Mouse (Mus musculus): ENCODE data around the gene Cfd. TPM values are rescaled to one million over a fixed set of nuclear protein-coding genes. Genes with fewer than 3 reads are reported as not detected.

Gene Cfd
- polyA plus RNA-seq, 2 experiments = 0.29 TPM; not detected in 1

DNA sequence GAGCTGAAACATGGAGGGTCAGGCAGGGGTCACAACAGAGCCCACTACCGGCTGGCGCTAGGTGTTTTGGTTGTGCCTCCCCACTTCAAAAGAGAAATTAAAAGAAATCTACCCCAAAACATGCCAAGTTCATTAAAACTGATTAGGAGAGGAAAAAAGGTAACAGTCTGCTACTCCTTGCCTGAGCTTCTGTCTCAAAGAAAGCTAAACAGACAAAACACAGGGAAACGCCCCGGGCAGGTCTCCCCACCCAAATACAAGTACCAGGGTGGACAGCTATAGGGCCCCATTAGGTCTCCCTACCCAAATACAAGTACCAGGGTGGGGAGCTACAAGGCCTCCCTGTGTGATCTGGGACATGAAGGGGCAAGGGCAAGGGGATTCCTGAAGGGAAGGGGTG is 19.9 kb downstream of the Cfd start, which contains the start of gene Gm26602:
Gene Gm26602 (plus strand): TSS at position 301 of the 400 bp plus-strand sequence.
- Histone ChIP-seq H3K9ac (replicated peaks) (no peak within 1 kb of the TSS), H3K4me2 (ENCODE audit: low read depth) (no peak within 1 kb of the TSS), H3K27me3 (ENCODE audit: control insufficient read depth, insufficient read depth, low read length) (no peaks in the 10 kb centered on the region), H3K4me1 (replicated peaks; ENCODE audit: control insufficient read depth in 2 of 2, insufficient read depth in 2 of 2, low read length in 1 of 2) (peaks cover 23 to 28% of the 10 kb centered on the region in 2 experiments), H3K27ac (peak within 1 kb of the TSS; percentile 74; the same call in 1 of the 2 replicates), H3K36me3 (replicated peaks; ENCODE audit: control insufficient read depth, insufficient read depth, low read depth) (no peaks in the 10 kb centered on the region), H3K9me3 (ENCODE audit: control insufficient read depth, low read length) (no peaks in the 10 kb centered on the region), H3K4me3 (ENCODE audit: insufficient read depth in 1 of 2, low read depth in 2 of 2, low read length in 2 of 2) (no peak within 1 kb of the TSS)
- DNase-seq (ENCODE audit: low read depth in 3 of 3, low spot score in 3 of 3) = no peak
- WGBS (ENCODE audit: insufficient replicate concordance) = 91% methylated on average over 4 of the region's 4 CpGs
- no peak for ATAC-seq (ENCODE audit: insufficient read depth)
- TF ChIP-seq CTCF (IDR thresholded peaks at IDR 0.05; ENCODE audit: low read depth) (no peak), EP300 (IDR thresholded peaks at IDR 0.05; ENCODE audit: low read depth) (no peak)

DNA sequence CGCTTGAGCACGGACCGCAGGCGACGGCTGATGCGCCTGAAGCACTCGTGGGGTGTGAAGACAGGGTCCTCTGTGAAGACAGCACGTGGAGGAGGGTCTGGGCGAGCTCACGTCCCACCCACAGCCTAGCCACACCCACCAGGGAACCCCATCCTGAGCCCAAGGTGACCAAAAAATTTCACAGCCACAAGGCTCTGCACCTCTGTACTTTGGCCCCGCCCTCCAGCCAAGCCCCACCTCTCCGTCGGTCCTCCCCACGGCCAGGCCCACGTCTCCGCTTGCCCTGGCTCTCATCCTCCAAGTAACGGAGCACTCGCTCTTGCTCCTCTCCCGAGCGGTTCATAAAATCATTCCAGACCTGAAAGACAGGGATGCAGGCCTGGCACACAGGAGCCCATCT is 21.8 kb downstream of the Cfd start:
- Histone ChIP-seq H3K27ac (no peak overlapping the region), H3K27me3 (ENCODE audit: control insufficient read depth, insufficient read depth, low read length) (no peaks in the 10 kb centered on the region), H3K36me3 (replicated peaks; ENCODE audit: control insufficient read depth, insufficient read depth, low read depth) (no peaks in the 10 kb centered on the region), H3K9me3 (ENCODE audit: control insufficient read depth, low read length) (no peaks in the 10 kb centered on the region), H3K4me1 (replicated peaks; ENCODE audit: control insufficient read depth in 2 of 2, insufficient read depth in 2 of 2, low read length in 1 of 2) (peaks cover 26 to 36% of the 10 kb centered on the region in 2 experiments), H3K9ac (replicated peaks) (no peak overlapping the region), H3K4me3 (ENCODE audit: insufficient read depth in 1 of 2, low read depth in 2 of 2, low read length in 2 of 2) (no peak overlapping the region), H3K4me2 (ENCODE audit: low read depth) (no peak overlapping the region)
- TF ChIP-seq CTCF (IDR thresholded peaks at IDR 0.05; ENCODE audit: low read depth) (no peak), EP300 (IDR thresholded peaks at IDR 0.05; ENCODE audit: low read depth) (no peak)
- ATAC-seq (ENCODE audit: insufficient read depth) = no peak
- 69% methylated on average over 20 of the region's 20 CpGs for WGBS (ENCODE audit: insufficient replicate concordance)
- no peak for DNase-seq (ENCODE audit: low read depth in 3 of 3, low spot score in 3 of 3)

- peaks cover 23 to 33% of the 10 kb centered on the region in 2 experiments for H3K4me1 ChIP-seq (replicated peaks; ENCODE audit: control insufficient read depth in 2 of 2, insufficient read depth in 2 of 2, low read length in 1 of 2)
- H3K27ac ChIP-seq = peak overlapping the region; percentile 80
- H3K4me3 ChIP-seq (ENCODE audit: insufficient read depth in 1 of 2, low read depth in 2 of 2, low read length in 2 of 2) = peak overlapping the region; percentile 26 to 69
Measured at GRCm38 (mm10) chr10:79914131-79914947, 23.7 kb downstream of the Cfd start.

DNA sequence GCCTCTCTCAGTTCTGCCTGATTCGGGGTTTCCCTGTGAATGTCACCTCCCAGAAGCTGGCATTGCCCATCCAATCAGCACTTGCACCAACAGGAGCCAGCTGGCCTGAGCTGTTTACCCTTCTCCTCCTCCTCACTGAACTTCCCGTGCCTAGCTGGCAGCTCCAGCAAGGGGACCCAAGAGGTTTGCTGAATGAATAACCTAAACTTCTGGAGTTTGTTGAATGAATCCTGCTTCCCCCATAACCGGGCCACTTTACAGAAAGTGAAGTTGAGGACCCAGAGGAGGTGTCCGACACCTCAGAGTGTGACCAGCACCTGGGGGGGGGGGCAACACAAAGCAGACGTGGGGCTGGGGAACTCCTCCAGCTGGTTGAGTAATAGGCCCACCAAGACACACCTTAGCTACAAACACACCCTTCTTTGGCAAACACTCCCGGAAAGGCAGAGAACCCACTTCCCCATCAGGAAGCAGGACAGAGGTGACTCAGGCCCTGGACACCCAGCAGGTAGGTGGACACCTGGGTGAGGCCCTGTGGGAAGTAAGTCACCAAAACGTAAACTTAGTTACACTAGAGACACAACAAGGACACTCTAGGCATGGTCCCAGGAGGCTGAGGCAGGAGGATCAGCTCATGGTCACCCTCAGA is 24.4 kb downstream of the Cfd start:
- no peak for TF ChIP-seq EP300 (IDR thresholded peaks at IDR 0.05; ENCODE audit: low read depth)
- no peak for TF ChIP-seq CTCF (IDR thresholded peaks at IDR 0.05; ENCODE audit: low read depth)
- DNase-seq (ENCODE audit: low read depth in 3 of 3, low spot score in 3 of 3) (no peak), ATAC-seq (ENCODE audit: insufficient read depth) (no peak; the same call in 1 of the 2 replicates)
- Histone ChIP-seq H3K9me3 (ENCODE audit: control insufficient read depth, low read length) (no peaks in the 10 kb centered on the region), H3K4me2 (ENCODE audit: low read depth) (peak overlapping the region; percentile 94), H3K27me3 (ENCODE audit: control insufficient read depth, insufficient read depth, low read length) (peaks cover 24% of the 10 kb centered on the region), H3K4me1 (replicated peaks; ENCODE audit: control insufficient read depth in 2 of 2, insufficient read depth in 2 of 2, low read length in 1 of 2) (peaks cover 23 to 29% of the 10 kb centered on the region in 2 experiments), H3K4me3 (ENCODE audit: insufficient read depth in 1 of 2, low read depth in 2 of 2, low read length in 2 of 2) (peak overlapping the region; percentile 26 to 69; a peak in 3 of 4 replicates), H3K27ac (peak overlapping the region; percentile 80), H3K9ac (replicated peaks) (peak overlapping the region; percentile 64), H3K36me3 (replicated peaks; ENCODE audit: control insufficient read depth, insufficient read depth, low read depth) (no peaks in the 10 kb centered on the region)
- WGBS (ENCODE audit: insufficient replicate concordance) = 31% methylated on average over 7 of the region's 7 CpGs

More at GRCm38 (mm10) chr10:79914131-79914947, 23.7 kb downstream of the Cfd start:
- H3K27me3 ChIP-seq (ENCODE audit: control insufficient read depth, insufficient read depth, low read length) = peaks cover 17% of the 10 kb centered on the region
- peak overlapping the region; percentile 64 for H3K9ac ChIP-seq (replicated peaks)
- no peaks in the 10 kb centered on the region for H3K9me3 ChIP-seq (ENCODE audit: control insufficient read depth, low read length)
- DNase-seq (ENCODE audit: low read depth in 3 of 3, low spot score in 3 of 3) (peak in 2 of 3 experiments; percentile 55 to 60), ATAC-seq (ENCODE audit: insufficient read depth) (peak; percentile 77)
- WGBS (ENCODE audit: insufficient replicate concordance) = 16% methylated on average over 11 of the region's 11 CpGs
- no peak for TF ChIP-seq CTCF (IDR thresholded peaks at IDR 0.05; ENCODE audit: low read depth)
- TF ChIP-seq EP300 (IDR thresholded peaks at IDR 0.05; ENCODE audit: low read depth) = peak; percentile 72
- no peaks in the 10 kb centered on the region for H3K36me3 ChIP-seq (replicated peaks; ENCODE audit: control insufficient read depth, insufficient read depth, low read depth)
- H3K4me2 ChIP-seq (ENCODE audit: low read depth) = peak overlapping the region; percentile 94

DNA sequence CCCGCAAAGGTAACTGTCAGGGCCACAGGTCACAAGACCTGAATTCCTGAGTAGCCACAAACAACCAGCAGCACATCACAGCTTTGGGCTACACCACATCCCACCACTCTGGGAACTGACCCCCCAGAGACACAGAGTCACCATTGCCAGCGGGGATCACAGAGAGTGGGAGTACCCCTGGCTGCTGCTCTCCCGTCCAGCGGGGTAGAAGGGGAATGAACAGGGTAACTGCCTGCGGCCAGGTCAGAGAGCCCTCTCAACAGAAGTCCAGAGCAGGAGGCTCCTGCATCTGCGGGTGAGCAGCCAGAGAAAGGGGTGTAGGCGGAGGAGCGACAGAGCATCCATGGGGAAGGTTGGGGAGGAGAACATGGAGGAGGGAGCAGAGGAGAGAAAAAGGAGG is 25.4 kb downstream of the Cfd start:
- Histone ChIP-seq H3K9me3 (ENCODE audit: control insufficient read depth, low read length) (no peaks in the 10 kb centered on the region), H3K4me1 (replicated peaks; ENCODE audit: control insufficient read depth in 2 of 2, insufficient read depth in 2 of 2, low read length in 1 of 2) (peaks cover 23 to 29% of the 10 kb centered on the region in 2 experiments), H3K4me2 (ENCODE audit: low read depth) (peak overlapping the region; percentile 94), H3K9ac (replicated peaks) (peak overlapping the region; percentile 83), H3K27ac (peak overlapping the region; percentile 49), H3K4me3 (ENCODE audit: insufficient read depth in 1 of 2, low read depth in 2 of 2, low read length in 2 of 2) (peak overlapping the region; percentile 69 to 75), H3K27me3 (ENCODE audit: control insufficient read depth, insufficient read depth, low read length) (peaks cover 34% of the 10 kb centered on the region), H3K36me3 (replicated peaks; ENCODE audit: control insufficient read depth, insufficient read depth, low read depth) (no peaks in the 10 kb centered on the region)
- TF ChIP-seq CTCF (IDR thresholded peaks at IDR 0.05; ENCODE audit: low read depth) (no peak), EP300 (IDR thresholded peaks at IDR 0.05; ENCODE audit: low read depth) (no peak)
- ATAC-seq (ENCODE audit: insufficient read depth) (no peak), DNase-seq (ENCODE audit: low read depth in 3 of 3, low spot score in 3 of 3) (no peak)
- WGBS (ENCODE audit: insufficient replicate concordance) = 9% methylated on average over 8 of the region's 8 CpGs
